Mouse (Mus musculus): ENCODE measurements around the gene Dync1i1. TPM values are rescaled to one million over a fixed set of nuclear protein-coding genes. Genes with fewer than 3 reads are reported as not detected.
A peak's percentile ranks its signal among the peaks of the same experiment; 100 is the strongest.

Dync1i1 gene
- polyA plus RNA-seq, 1 experiment from 2014 or later: 10.3 TPM

- Histone ChIP-seq H3K9me3 (ENCODE audit: control insufficient read depth, low read length) (no peaks in the 10 kb centered on the region), H3K4me1 (ENCODE audit: control insufficient read depth, insufficient read depth, low read length) (no peaks in the 10 kb centered on the region), H3K4me2 (ENCODE audit: low read length) (no peak overlapping the region), H3K27ac (replicated peaks; ENCODE audit: low read depth, low read length) (no peak overlapping the region), H3K4me3 (replicated peaks; ENCODE audit: low read depth, low read length) (no peak overlapping the region), H3K9ac (replicated peaks; ENCODE audit: low read length) (no peak overlapping the region), H3K27me3 (ENCODE audit: control insufficient read depth, insufficient read depth, low read length) (no peaks in the 10 kb centered on the region), H3K36me3 (ENCODE audit: control insufficient read depth, insufficient read depth, low read length) (no peaks in the 10 kb centered on the region)
- WGBS: 47% methylated on average over 7 of the region's 7 CpGs
- DNase-seq (peak; percentile 15), ATAC-seq (ENCODE audit: low FRiP score, low TSS enrichment) (no peak)
These were observed 65.2 kb downstream of the Dync1i1 start for GRCm38 (mm10) chr6:5790607-5791006.

DNA sequence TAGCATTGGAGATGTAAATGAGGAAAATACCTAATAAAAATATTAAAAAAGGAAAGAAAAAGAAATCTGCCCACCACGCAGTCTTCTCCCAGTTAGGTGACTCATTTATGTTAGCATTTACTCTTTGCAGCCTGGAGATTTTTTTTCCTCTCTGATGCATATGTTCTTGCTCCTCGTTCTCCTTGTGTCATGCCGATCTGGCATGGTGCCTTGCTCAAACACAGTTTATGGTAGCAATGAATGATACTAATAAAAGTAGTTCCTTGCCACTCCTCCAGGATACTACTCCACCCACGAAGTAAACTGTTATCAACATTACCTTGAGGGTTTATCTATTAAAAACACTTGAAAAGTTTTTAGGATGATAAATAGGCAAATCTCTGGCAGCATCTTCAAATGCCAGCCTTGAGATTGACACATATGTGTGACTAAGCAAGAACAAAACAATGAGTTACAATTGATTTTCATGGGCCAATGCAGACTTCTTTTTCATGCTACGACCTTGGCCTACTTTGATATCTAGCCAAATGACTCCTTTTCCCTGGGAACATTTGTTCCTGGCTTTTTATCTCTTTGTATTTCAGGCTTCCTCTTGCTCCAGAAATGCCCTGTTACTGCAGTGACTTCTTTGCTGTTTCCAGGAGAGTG, 68.8 kb downstream of the Dync1i1 start:
- Histone ChIP-seq H3K4me3 (replicated peaks; ENCODE audit: low read depth, low read length) (no peak overlapping the region), H3K36me3 (ENCODE audit: control insufficient read depth, insufficient read depth, low read length) (no peaks in the 10 kb centered on the region), H3K4me2 (ENCODE audit: low read length) (no peak overlapping the region), H3K27me3 (ENCODE audit: control insufficient read depth, insufficient read depth, low read length) (no peaks in the 10 kb centered on the region), H3K27ac (replicated peaks; ENCODE audit: low read depth, low read length) (no peak overlapping the region), H3K4me1 (ENCODE audit: control insufficient read depth, insufficient read depth, low read length) (no peaks in the 10 kb centered on the region), H3K9me3 (ENCODE audit: control insufficient read depth, low read length) (no peaks in the 10 kb centered on the region), H3K9ac (replicated peaks; ENCODE audit: low read length) (no peak overlapping the region)
- DNase-seq (no peak), ATAC-seq (ENCODE audit: low FRiP score, low TSS enrichment) (no peak)
- WGBS: 70% methylated on average over 5 of the region's 5 CpGs

DNA sequence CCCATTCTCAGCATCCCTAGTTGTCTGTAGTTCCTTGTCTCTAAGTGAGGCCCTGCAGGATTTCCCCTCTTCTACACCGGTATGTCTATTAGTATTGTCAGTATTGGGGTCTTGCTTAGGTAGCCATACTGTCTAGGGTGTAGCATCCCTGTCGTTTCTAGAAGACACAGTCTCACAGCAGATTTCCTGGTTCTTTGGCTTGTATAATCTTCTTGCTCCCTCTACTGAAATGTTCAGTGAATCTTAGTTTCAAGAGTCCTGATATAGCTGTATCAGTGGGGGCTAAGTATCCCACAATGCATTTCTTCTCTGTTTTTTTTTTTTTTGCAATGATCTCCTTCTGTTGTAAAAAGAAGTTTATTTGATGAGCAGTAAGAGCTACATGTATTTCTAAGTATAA, 69.9 kb downstream of the Dync1i1 start:
- no peak for ATAC-seq (ENCODE audit: low FRiP score, low TSS enrichment)
- DNase-seq: no peak
- no peaks in the 10 kb centered on the region for H3K9me3 ChIP-seq (ENCODE audit: control insufficient read depth, low read length)
- no peak overlapping the region for H3K27ac ChIP-seq (replicated peaks; ENCODE audit: low read depth, low read length)
- H3K27me3 ChIP-seq (ENCODE audit: control insufficient read depth, insufficient read depth, low read length): no peaks in the 10 kb centered on the region
- WGBS: 81% methylated on average over 2 of the region's 2 CpGs
- no peak overlapping the region for H3K4me3 ChIP-seq (replicated peaks; ENCODE audit: low read depth, low read length)
- no peaks in the 10 kb centered on the region for H3K36me3 ChIP-seq (ENCODE audit: control insufficient read depth, insufficient read depth, low read length)
- H3K9ac ChIP-seq (replicated peaks; ENCODE audit: low read length): no peak overlapping the region
- no peak overlapping the region for H3K4me2 ChIP-seq (ENCODE audit: low read length)
- H3K4me1 ChIP-seq (ENCODE audit: control insufficient read depth, insufficient read depth, low read length): no peaks in the 10 kb centered on the region

DNA sequence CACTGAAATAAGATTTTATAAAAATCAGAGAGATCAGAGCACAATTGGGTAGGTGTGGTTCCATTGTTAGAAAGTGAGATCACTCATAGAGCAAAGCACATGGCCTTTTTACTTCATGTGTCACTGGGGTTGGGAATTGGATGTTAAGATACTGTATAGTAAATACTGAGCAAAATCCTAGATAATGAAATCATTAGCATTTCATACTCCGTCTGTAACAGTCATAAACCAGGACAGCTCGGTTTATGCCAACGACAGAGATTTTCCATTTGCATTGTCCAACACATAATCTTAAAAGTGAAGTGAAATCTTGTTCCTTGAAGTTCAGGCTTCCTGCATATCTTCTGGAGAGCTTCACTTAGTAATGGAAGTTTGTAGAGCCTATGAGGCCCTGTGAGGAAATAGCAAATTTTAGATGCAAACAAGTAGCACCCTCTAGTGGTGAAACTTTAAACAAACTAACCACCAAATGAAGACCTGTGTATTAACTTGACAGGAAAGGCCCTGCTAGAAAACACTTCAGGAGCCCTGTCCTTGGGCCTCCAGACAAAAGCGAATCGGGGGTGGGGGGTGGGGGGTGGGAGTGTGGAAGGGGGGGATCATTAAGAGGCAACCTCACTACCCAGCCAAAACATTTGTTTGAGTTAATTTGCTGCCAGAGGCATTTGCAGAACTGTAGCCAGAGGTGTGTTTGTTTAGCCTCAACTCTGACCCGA, 76.8 kb downstream of the Dync1i1 start:
- H3K9me3 ChIP-seq (ENCODE audit: control insufficient read depth, low read length): no peaks in the 10 kb centered on the region
- no peak overlapping the region for H3K4me2 ChIP-seq (ENCODE audit: low read length)
- peak; percentile 61; the same call in 1 of the 2 replicates for ATAC-seq (ENCODE audit: low FRiP score, low TSS enrichment)
- no peak overlapping the region for H3K27ac ChIP-seq (replicated peaks; ENCODE audit: low read depth, low read length)
- H3K4me3 ChIP-seq (replicated peaks; ENCODE audit: low read depth, low read length): no peak overlapping the region
- H3K4me1 ChIP-seq (ENCODE audit: control insufficient read depth, insufficient read depth, low read length): no peaks in the 10 kb centered on the region
- 57% methylated on average over 6 of the region's 6 CpGs for WGBS
- H3K9ac ChIP-seq (replicated peaks; ENCODE audit: low read length): no peak overlapping the region
- H3K27me3 ChIP-seq (ENCODE audit: control insufficient read depth, insufficient read depth, low read length): no peaks in the 10 kb centered on the region
- H3K36me3 ChIP-seq (ENCODE audit: control insufficient read depth, insufficient read depth, low read length): no peaks in the 10 kb centered on the region
- peak; percentile 89 for DNase-seq

DNA sequence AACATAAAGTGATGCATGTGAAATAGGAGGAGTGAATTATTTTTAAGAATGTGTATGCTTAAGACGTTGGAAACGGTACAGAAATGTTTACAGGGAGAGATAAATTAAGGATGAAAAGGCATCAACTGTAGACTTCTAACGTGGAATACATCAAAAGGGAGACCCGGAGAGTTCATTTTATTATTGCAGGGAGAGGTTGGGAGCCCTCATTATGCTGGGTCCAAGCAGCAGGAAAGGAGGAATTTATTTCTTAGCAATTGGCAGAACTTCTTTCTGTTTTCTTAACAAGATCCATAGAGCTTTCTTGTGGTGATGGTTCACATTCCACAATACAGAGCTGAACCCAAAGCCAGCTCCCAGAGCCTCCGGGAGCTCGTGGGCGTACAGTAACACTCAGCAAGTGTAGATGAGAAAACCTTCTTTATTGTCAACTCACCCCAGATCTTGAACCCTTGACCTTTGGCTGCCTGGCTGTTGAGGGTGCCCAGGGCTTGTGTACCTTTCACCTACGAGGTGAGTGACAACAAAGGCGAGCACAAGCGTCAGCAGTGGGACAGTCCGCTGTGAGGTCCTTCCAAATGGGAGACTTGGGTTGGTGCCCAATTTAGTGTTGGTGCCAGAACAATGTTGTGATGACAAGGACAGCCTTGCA, 77.5 kb downstream of the Dync1i1 start:
- 77% methylated on average over 11 of the region's 11 CpGs for WGBS
- Histone ChIP-seq H3K9ac (replicated peaks; ENCODE audit: low read length) (no peak overlapping the region), H3K4me2 (ENCODE audit: low read length) (no peak overlapping the region), H3K27ac (replicated peaks; ENCODE audit: low read depth, low read length) (no peak overlapping the region), H3K27me3 (ENCODE audit: control insufficient read depth, insufficient read depth, low read length) (no peaks in the 10 kb centered on the region), H3K9me3 (ENCODE audit: control insufficient read depth, low read length) (no peaks in the 10 kb centered on the region), H3K36me3 (ENCODE audit: control insufficient read depth, insufficient read depth, low read length) (no peaks in the 10 kb centered on the region), H3K4me1 (ENCODE audit: control insufficient read depth, insufficient read depth, low read length) (no peaks in the 10 kb centered on the region), H3K4me3 (replicated peaks; ENCODE audit: low read depth, low read length) (no peak overlapping the region)
- DNase-seq (no peak), ATAC-seq (ENCODE audit: low FRiP score, low TSS enrichment) (no peak)

DNA sequence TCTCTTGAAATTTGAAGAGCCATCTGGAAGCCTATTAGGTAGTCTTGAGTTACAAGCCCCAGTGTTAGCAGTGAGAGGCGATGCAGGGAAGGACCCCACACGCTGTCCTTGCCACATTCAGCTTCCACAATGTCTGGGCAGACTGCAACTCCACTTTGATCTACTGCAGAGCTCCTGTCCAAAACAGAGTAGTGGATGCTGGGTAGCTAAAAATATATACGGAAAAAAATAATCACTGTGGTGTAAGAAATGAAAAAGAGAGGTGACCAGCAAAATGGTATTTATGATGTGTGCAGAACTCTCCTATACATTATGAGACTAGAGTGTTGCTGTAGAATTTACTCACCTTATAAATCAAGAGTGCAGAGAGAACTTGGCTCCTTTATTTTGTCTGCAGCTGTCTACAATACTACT, 82.6 kb downstream of the Dync1i1 start:
- Histone ChIP-seq H3K4me2 (ENCODE audit: low read length) (no peak overlapping the region), H3K9ac (replicated peaks; ENCODE audit: low read length) (no peak overlapping the region), H3K9me3 (ENCODE audit: control insufficient read depth, low read length) (no peaks in the 10 kb centered on the region), H3K4me1 (ENCODE audit: control insufficient read depth, insufficient read depth, low read length) (no peaks in the 10 kb centered on the region), H3K27me3 (ENCODE audit: control insufficient read depth, insufficient read depth, low read length) (no peaks in the 10 kb centered on the region), H3K36me3 (ENCODE audit: control insufficient read depth, insufficient read depth, low read length) (no peaks in the 10 kb centered on the region), H3K27ac (replicated peaks; ENCODE audit: low read depth, low read length) (no peak overlapping the region), H3K4me3 (replicated peaks; ENCODE audit: low read depth, low read length) (no peak overlapping the region)
- DNase-seq (no peak), ATAC-seq (ENCODE audit: low FRiP score, low TSS enrichment) (no peak)
- 83% methylated on average over 3 of the region's 3 CpGs for WGBS

DNA sequence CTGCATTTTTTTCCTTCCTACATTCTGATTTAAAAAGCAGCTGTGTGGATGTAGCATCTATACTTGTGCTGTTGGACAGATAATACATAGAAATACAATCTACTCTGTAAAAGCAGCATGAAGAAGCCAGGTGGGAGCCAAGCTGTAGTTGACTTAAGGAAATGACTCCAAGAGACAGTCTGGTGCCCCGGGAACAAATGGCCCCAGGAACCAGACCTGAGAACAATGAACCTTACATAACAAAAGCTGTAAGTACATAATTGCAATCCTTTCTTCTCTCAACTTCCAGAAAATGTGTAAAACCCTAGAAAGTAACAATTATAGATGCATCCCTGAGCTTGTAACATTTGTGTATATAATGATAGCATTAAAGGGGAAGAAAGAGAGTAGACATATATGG, 86.6 kb downstream of the Dync1i1 start:
- 62% methylated on average over 1 of the region's 1 CpGs for WGBS
- no peak overlapping the region for H3K27ac ChIP-seq (replicated peaks; ENCODE audit: low read depth, low read length)
- ATAC-seq (ENCODE audit: low FRiP score, low TSS enrichment) (no peak), DNase-seq (no peak)
- no peaks in the 10 kb centered on the region for H3K9me3 ChIP-seq (ENCODE audit: control insufficient read depth, low read length)
- no peaks in the 10 kb centered on the region for H3K27me3 ChIP-seq (ENCODE audit: control insufficient read depth, insufficient read depth, low read length)
- no peak overlapping the region for H3K4me3 ChIP-seq (replicated peaks; ENCODE audit: low read depth, low read length)
- H3K4me1 ChIP-seq (ENCODE audit: control insufficient read depth, insufficient read depth, low read length): no peaks in the 10 kb centered on the region
- no peak overlapping the region for H3K9ac ChIP-seq (replicated peaks; ENCODE audit: low read length)
- H3K4me2 ChIP-seq (ENCODE audit: low read length): no peak overlapping the region
- no peaks in the 10 kb centered on the region for H3K36me3 ChIP-seq (ENCODE audit: control insufficient read depth, insufficient read depth, low read length)

DNA sequence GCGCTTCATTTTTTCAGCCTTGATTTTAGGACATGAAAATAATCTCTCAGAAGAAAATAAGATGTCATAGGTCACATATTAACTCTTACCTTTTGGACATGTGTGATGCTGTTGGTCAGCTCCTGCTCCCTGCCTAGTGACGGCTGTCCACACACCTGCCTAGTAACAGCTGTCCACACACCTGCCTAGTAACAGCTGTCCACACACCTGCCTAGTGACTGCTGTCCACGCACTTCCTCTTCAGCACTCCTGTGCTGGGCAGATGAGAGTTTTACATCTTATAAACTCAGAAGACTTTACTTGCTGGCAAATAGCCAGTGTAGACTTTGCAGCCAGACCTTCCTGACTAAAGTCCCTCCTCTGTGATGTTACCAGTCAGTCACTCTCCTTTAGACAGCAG, 94.2 kb downstream of the Dync1i1 start:
- no peak overlapping the region for H3K4me2 ChIP-seq (ENCODE audit: low read length)
- H3K4me1 ChIP-seq (ENCODE audit: control insufficient read depth, insufficient read depth, low read length): no peaks in the 10 kb centered on the region
- H3K27ac ChIP-seq (replicated peaks; ENCODE audit: low read depth, low read length): no peak overlapping the region
- no peaks in the 10 kb centered on the region for H3K27me3 ChIP-seq (ENCODE audit: control insufficient read depth, insufficient read depth, low read length)
- no peak overlapping the region for H3K4me3 ChIP-seq (replicated peaks; ENCODE audit: low read depth, low read length)
- no peak overlapping the region for H3K9ac ChIP-seq (replicated peaks; ENCODE audit: low read length)
- DNase-seq (no peak), ATAC-seq (ENCODE audit: low FRiP score, low TSS enrichment) (no peak)
- H3K36me3 ChIP-seq (ENCODE audit: control insufficient read depth, insufficient read depth, low read length): no peaks in the 10 kb centered on the region
- H3K9me3 ChIP-seq (ENCODE audit: control insufficient read depth, low read length): no peaks in the 10 kb centered on the region
- 92% methylated on average over 3 of the region's 3 CpGs for WGBS

DNA sequence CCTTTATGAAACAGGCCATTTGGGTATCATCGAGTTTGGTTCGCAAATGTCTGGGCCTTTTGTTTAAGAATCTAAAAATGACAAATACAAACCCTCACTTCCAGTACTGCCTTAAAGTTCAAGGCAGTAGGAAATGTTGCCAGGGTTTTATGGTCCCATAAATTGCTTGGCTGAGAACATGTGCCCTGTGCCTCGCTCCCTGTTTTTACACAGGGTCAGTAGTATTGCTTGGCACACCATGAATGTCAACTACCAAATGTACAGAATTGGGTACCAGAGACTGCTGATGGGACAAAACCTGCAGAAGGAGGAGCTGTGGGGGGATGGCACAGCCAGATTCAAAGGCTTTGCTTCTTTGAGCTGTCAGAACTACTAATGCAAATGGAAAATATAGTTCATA, 100.0 kb downstream of the Dync1i1 start:
- no peaks in the 10 kb centered on the region for H3K27me3 ChIP-seq (ENCODE audit: control insufficient read depth, insufficient read depth, low read length)
- H3K36me3 ChIP-seq (ENCODE audit: control insufficient read depth, insufficient read depth, low read length): no peaks in the 10 kb centered on the region
- no peaks in the 10 kb centered on the region for H3K9me3 ChIP-seq (ENCODE audit: control insufficient read depth, low read length)
- H3K4me1 ChIP-seq (ENCODE audit: control insufficient read depth, insufficient read depth, low read length): no peaks in the 10 kb centered on the region
- no peak overlapping the region for H3K27ac ChIP-seq (replicated peaks; ENCODE audit: low read depth, low read length)
- H3K9ac ChIP-seq (replicated peaks; ENCODE audit: low read length): no peak overlapping the region
- WGBS: 97% methylated on average over 3 of the region's 3 CpGs
- ATAC-seq (ENCODE audit: low FRiP score, low TSS enrichment) (no peak), DNase-seq (no peak)
- no peak overlapping the region for H3K4me3 ChIP-seq (replicated peaks; ENCODE audit: low read depth, low read length)
- no peak overlapping the region for H3K4me2 ChIP-seq (ENCODE audit: low read length)
